Mouse (Mus musculus): ENCODE data around the gene Tpst1. TPM values are rescaled to one million over a fixed set of nuclear protein-coding genes. Genes with fewer than 3 reads are reported as not detected.

Gene Tpst1
- polyA plus RNA-seq, 1 experiment = 10.9 TPM

DNA sequence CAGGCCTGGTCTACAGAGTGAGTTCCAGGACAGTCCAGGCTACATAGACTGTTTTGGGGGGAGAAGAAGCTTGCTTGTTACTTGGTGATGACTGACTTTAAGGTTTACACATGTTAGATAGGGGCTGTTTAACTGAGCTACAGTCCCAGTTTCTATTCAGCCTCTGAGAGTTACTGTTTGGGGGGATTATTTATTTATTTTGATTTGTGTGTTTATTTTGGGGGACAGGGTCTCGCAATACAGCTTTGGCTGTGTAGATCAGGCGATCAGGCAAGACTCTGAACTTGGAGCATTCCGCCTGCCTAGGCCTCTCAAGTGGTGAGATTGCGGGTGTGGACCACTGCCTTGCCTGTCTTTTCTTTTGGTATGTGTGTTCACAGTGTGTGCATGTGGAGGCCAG lies 99.9 kb downstream of the Tpst1 start:
- TF ChIP-seq POLR2A (IDR thresholded peaks at IDR 0.05; ENCODE audit: low read depth, low read length) (no peak), CTCF (IDR thresholded peaks at IDR 0.05; ENCODE audit: extremely low read depth, insufficient read depth, insufficient read length, insufficient replicate concordance) (no peak)
- no peak for DNase-seq (ENCODE audit: low read depth in 1 of 2, low spot score in 2 of 2)
- Histone ChIP-seq H3K36me3 (ENCODE audit: control insufficient read depth, insufficient read depth, low read length) (no peaks in the 10 kb centered on the region), H3K4me1 (ENCODE audit: control insufficient read depth, insufficient read depth, insufficient read length) (peaks cover 11% of the 10 kb centered on the region; the same call in 1 of the 2 replicates), H3K4me3 (ENCODE audit: extremely low read depth, insufficient read depth, insufficient read length) (no peak overlapping the region), H3K27me3 (ENCODE audit: control insufficient read depth, insufficient read depth, low read length) (no peaks in the 10 kb centered on the region), H3K27ac (ENCODE audit: insufficient read depth, low read length) (no peak overlapping the region)
- WGBS = 92% methylated on average over 4 of the region's 4 CpGs

DNA sequence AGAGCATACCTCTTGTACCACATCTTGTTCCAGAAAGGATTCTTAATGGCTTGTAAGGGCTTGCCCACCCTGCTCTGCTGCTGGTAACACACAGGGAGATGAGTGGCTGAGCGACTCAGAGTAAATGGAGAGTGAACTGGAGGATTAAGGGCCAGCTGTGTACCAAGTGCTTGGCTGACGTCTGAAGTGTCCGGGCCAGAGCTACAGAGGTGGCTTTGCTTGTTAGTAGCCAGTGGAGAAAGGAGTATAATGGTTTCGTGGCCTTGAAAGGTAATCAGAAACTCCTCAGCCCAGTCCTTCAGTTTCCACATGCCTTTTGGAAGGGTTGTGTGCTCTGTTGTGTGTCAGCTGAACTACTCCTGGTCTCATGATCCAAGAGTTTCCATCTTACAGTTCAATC lies 104.7 kb downstream of the Tpst1 start:
- no peaks in the 10 kb centered on the region for H3K27me3 ChIP-seq (ENCODE audit: control insufficient read depth, insufficient read depth, low read length)
- TF ChIP-seq CTCF (IDR thresholded peaks at IDR 0.05; ENCODE audit: extremely low read depth, insufficient read depth, insufficient read length, insufficient replicate concordance) (no peak), POLR2A (IDR thresholded peaks at IDR 0.05; ENCODE audit: low read depth, low read length) (no peak)
- H3K4me1 ChIP-seq (ENCODE audit: control insufficient read depth, insufficient read depth, insufficient read length) = peaks cover 21% of the 10 kb centered on the region; the same call in 1 of the 2 replicates
- no peak overlapping the region for H3K4me3 ChIP-seq (ENCODE audit: extremely low read depth, insufficient read depth, insufficient read length)
- H3K27ac ChIP-seq (ENCODE audit: insufficient read depth, low read length) = no peak overlapping the region
- WGBS = 87% methylated on average over 4 of the region's 4 CpGs
- no peak for DNase-seq (ENCODE audit: low read depth in 1 of 2, low spot score in 2 of 2)
- no peaks in the 10 kb centered on the region for H3K36me3 ChIP-seq (ENCODE audit: control insufficient read depth, insufficient read depth, low read length)

DNA sequence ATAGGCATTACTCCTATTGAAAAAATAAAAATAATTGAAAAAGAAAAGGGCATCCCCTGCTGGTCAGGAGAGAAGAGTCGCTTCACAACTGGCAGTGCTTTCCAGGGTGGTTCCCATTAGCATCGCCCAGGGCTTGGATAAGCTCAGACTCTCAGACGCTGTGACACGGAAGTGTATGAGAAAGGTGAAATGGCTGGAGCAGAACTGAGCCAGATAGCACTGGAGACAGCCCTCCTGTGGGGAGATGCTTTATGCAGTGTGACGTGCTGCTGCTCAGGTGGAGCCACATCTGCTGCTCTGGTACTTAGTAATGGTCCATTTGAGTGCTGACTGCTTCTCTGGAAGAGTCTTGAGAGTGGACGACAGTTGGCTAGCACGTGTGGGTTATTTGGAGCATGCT lies 107.2 kb downstream of the Tpst1 start:
- TF ChIP-seq POLR2A (IDR thresholded peaks at IDR 0.05; ENCODE audit: low read depth, low read length) = no peak
- Histone ChIP-seq H3K27me3 (ENCODE audit: control insufficient read depth, insufficient read depth, low read length) (no peaks in the 10 kb centered on the region), H3K4me3 (ENCODE audit: extremely low read depth, insufficient read depth, insufficient read length) (no peak overlapping the region), H3K4me1 (ENCODE audit: control insufficient read depth, insufficient read depth, insufficient read length) (peaks cover 13% of the 10 kb centered on the region; the same call in 1 of the 2 replicates), H3K36me3 (ENCODE audit: control insufficient read depth, insufficient read depth, low read length) (no peaks in the 10 kb centered on the region), H3K27ac (ENCODE audit: insufficient read depth, low read length) (peak overlapping the region; percentile 22; the same call in 1 of the 2 replicates)
- WGBS = 89% methylated on average over 7 of the region's 7 CpGs
- no peak for DNase-seq (ENCODE audit: low read depth in 1 of 2, low spot score in 2 of 2)

DNA sequence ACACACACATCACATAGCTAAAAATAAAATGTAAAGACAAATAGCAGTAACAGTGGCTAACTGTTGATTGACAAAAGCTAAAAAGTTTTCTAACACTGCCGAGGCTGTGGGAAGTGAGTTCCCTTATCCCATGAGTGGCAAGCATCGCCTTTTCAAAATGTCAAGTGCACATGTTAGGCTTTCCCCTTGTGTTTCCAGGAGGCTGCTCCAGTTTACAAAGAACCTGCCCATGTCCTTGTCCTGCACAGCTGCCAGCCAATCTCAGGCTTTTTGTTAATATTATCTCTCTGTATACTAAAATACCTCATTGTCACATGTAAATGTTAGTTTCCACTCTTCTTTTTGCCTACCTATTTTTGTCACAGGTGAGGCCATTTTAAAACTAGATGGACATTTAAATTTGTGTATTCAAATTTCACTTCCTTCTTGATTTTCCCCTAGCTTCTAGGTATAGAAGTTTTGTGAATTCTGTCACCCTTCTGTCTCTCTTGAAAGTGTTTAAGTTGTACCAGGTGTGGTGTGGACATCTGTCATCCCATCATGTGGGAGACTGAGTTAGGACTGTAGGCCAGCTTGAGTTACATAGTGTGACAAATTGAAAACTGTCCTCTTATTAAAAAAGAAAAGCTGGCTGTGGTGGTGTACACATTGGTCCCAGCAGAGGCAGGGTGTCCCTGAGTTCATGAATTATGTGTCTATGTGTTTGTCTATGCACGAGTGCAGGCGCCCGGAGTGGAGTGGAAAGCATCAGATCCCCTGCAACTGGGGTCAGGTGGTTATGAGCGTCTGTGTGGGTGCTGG lies 108.8 kb downstream of the Tpst1 start:
- Histone ChIP-seq H3K27ac (ENCODE audit: insufficient read depth, low read length) (peak overlapping the region; percentile 85), H3K4me3 (ENCODE audit: extremely low read depth, insufficient read depth, insufficient read length) (no peak overlapping the region), H3K36me3 (ENCODE audit: control insufficient read depth, insufficient read depth, low read length) (no peaks in the 10 kb centered on the region), H3K27me3 (ENCODE audit: control insufficient read depth, insufficient read depth, low read length) (no peaks in the 10 kb centered on the region), H3K4me1 (ENCODE audit: control insufficient read depth, insufficient read depth, insufficient read length) (peaks cover 13% of the 10 kb centered on the region; the same call in 1 of the 2 replicates)
- 55% methylated on average over 6 of the region's 6 CpGs for WGBS
- TF ChIP-seq CTCF (IDR thresholded peaks at IDR 0.05; ENCODE audit: extremely low read depth, insufficient read depth, insufficient read length, insufficient replicate concordance) (no peak), POLR2A (IDR thresholded peaks at IDR 0.05; ENCODE audit: low read depth, low read length) (no peak)
- DNase-seq (ENCODE audit: low read depth in 1 of 2, low spot score in 2 of 2) = peak in 1 of 2 experiments; percentile 29

DNA sequence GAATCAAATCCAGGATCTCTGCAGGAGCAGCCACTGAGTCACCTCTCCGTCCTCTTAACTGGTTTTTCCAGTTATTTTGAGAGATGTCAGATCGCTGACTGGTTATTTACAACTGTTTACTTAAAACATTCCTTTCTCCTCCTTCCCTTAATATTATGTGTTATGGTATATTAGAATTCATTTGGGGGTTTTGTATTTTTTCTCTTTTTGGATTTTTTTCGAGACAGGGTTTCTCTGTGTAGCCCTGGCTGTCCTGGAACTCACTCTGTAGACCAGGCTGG lies 109.4 kb downstream of the Tpst1 start:
- 91% methylated on average over 3 of the region's 3 CpGs for WGBS
- Histone ChIP-seq H3K27me3 (ENCODE audit: control insufficient read depth, insufficient read depth, low read length) (no peaks in the 10 kb centered on the region), H3K36me3 (ENCODE audit: control insufficient read depth, insufficient read depth, low read length) (no peaks in the 10 kb centered on the region), H3K4me1 (ENCODE audit: control insufficient read depth, insufficient read depth, insufficient read length) (peaks cover 13% of the 10 kb centered on the region; the same call in 1 of the 2 replicates), H3K27ac (ENCODE audit: insufficient read depth, low read length) (peak overlapping the region; percentile 61), H3K4me3 (ENCODE audit: extremely low read depth, insufficient read depth, insufficient read length) (no peak overlapping the region)
- TF ChIP-seq POLR2A (IDR thresholded peaks at IDR 0.05; ENCODE audit: low read depth, low read length) = no peak
- no peak for TF ChIP-seq CTCF (IDR thresholded peaks at IDR 0.05; ENCODE audit: extremely low read depth, insufficient read depth, insufficient read length, insufficient replicate concordance)
- no peak for DNase-seq (ENCODE audit: low read depth in 1 of 2, low spot score in 2 of 2)

DNA sequence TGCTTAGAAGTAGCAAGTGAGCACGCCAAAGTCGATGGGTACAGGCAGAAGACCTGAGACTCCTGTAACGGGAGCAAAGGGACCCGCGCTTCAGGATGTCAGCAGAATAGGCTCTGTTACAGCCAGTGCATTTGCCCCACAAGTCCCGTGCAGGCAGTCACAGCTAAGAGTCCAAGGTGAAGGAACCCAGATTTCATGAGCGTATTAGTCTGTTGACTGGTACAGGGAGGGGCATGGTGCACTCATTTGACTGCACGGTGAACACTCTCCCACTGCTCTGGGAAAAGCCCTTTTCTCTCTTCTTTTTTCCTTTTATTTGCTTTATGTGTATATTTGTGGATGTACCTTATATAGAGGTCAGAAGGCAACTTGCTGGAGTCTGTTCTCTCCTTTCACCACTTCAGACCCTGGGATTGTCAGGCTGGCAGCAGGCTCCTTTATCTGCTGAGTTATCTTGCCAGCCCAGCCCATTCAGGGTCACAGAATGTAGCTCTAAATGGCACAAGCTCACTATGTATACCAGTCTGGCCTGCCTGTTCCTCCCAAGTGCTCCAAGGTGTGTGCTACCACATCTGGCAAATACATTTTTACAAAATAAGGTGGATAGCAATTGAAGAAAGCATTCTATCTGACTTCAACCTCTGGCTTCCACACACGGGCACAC lies 111.2 kb downstream of the Tpst1 start:
- TF ChIP-seq POLR2A (IDR thresholded peaks at IDR 0.05; ENCODE audit: low read depth, low read length) (no peak), CTCF (IDR thresholded peaks at IDR 0.05; ENCODE audit: extremely low read depth, insufficient read depth, insufficient read length, insufficient replicate concordance) (no peak)
- H3K4me1 ChIP-seq (ENCODE audit: control insufficient read depth, insufficient read depth, insufficient read length) = peaks cover 9% of the 10 kb centered on the region; the same call in 1 of the 2 replicates
- DNase-seq (ENCODE audit: low read depth in 1 of 2, low spot score in 2 of 2) = no peak
- H3K27me3 ChIP-seq (ENCODE audit: control insufficient read depth, insufficient read depth, low read length) = no peaks in the 10 kb centered on the region
- no peak overlapping the region for H3K27ac ChIP-seq (ENCODE audit: insufficient read depth, low read length)
- H3K36me3 ChIP-seq (ENCODE audit: control insufficient read depth, insufficient read depth, low read length) = no peaks in the 10 kb centered on the region
- no peak overlapping the region for H3K4me3 ChIP-seq (ENCODE audit: extremely low read depth, insufficient read depth, insufficient read length)
- 90% methylated on average over 9 of the region's 9 CpGs for WGBS

DNA sequence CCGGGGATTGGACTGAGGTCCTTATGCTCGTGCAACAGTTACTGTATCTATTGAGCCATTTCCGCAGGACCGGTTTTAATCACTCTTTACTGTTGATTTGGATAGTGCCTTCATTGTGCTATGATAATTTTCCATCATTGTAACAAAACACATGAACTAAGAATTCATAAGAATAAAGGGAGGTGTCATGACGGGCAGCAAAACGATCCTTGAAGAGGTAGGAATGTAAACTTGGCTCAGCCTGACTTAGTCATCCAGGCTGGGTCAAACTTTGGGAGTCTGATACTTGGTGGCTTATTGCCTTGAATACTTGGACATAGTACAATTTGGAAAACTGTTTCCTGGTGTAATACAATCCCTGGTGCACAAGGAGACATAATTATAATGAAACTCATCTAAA lies 112.2 kb downstream of the Tpst1 start:
- peaks cover 4% of the 10 kb centered on the region; the same call in 1 of the 2 replicates for H3K36me3 ChIP-seq (ENCODE audit: control insufficient read depth, insufficient read depth, low read length)
- peaks cover 6% of the 10 kb centered on the region; the same call in 1 of the 2 replicates for H3K4me1 ChIP-seq (ENCODE audit: control insufficient read depth, insufficient read depth, insufficient read length)
- 91% methylated on average over 6 of the region's 6 CpGs for WGBS
- H3K4me3 ChIP-seq (ENCODE audit: extremely low read depth, insufficient read depth, insufficient read length) = no peak overlapping the region
- DNase-seq (ENCODE audit: low read depth in 1 of 2, low spot score in 2 of 2) = no peak
- no peak overlapping the region for H3K27ac ChIP-seq (ENCODE audit: insufficient read depth, low read length)
- no peaks in the 10 kb centered on the region for H3K27me3 ChIP-seq (ENCODE audit: control insufficient read depth, insufficient read depth, low read length)
- TF ChIP-seq POLR2A (IDR thresholded peaks at IDR 0.05; ENCODE audit: low read depth, low read length) = no peak
- TF ChIP-seq CTCF (IDR thresholded peaks at IDR 0.05; ENCODE audit: extremely low read depth, insufficient read depth, insufficient read length, insufficient replicate concordance) = no peak

Other genes with a start within 250 kb of the Tpst1 start
- gene Sumf2, start 226.3 kb upstream of the Tpst1 start, polyA plus RNA-seq (2012; rRNA removed) = 9.5 and 11.5 TPM in 2 replicates
- gene Chchd2, start 185.9 kb upstream of the Tpst1 start, polyA plus RNA-seq (2012; rRNA removed) = 274 and 522 TPM in 2 replicates
- gene Zbed5, start 177.6 kb upstream of the Tpst1 start, polyA plus RNA-seq (2012; rRNA removed) = 0.56 and 0.65 TPM in 2 replicates
- 0.13 and 0.14 TPM in 2 replicates for gene Phkg1, start 174.8 kb upstream of the Tpst1 start, polyA plus RNA-seq (2012; rRNA removed)
- 2.4 and 4.9 TPM in 2 replicates for gene Nupr1l, start 164.8 kb upstream of the Tpst1 start, polyA plus RNA-seq (2012; rRNA removed)
- gene Vkorc1l1, start 131.4 kb upstream of the Tpst1 start, polyA plus RNA-seq (2012; rRNA removed) = 7.5 and 8.1 TPM in 2 replicates
- 39.9 and 46.2 TPM in 2 replicates for gene Gusb, start 70.3 kb upstream of the Tpst1 start, polyA plus RNA-seq (2012; rRNA removed)
- 18.0 and 22.4 TPM in 2 replicates for gene Asl, start 44.1 kb upstream of the Tpst1 start, polyA plus RNA-seq (2012; rRNA removed)
- gene Crcp, start 44.0 kb upstream of the Tpst1 start, polyA plus RNA-seq (2012; rRNA removed) = 7.1 and 9.8 TPM in 2 replicates
- 5.2 and 8.9 TPM in 2 replicates for gene Kctd7, start 71.5 kb downstream of the Tpst1 start, polyA plus RNA-seq (2012; rRNA removed)
- gene Rabgef1, start 98.5 kb downstream of the Tpst1 start, polyA plus RNA-seq (2012; rRNA removed) = 16.4 and 17.6 TPM in 2 replicates
- 18.6 and 26.9 TPM in 2 replicates for gene Tmem248, start 143.8 kb downstream of the Tpst1 start, polyA plus RNA-seq (2012; rRNA removed)
- 16.9 and 18.7 TPM in 2 replicates for gene Sbds, start 182.2 kb downstream of the Tpst1 start, polyA plus RNA-seq (2012; rRNA removed)
- 7.9 and 9.0 TPM in 2 replicates for gene Tyw1, start 182.3 kb downstream of the Tpst1 start, polyA plus RNA-seq (2012; rRNA removed)

Measured in spleen, adult 2 months (tissue).